Mouse (Mus musculus): ENCODE results near the gene Hpgds. TPM values are rescaled to one million over a fixed set of nuclear protein-coding genes. Genes with fewer than 3 reads are reported as not detected.

Hpgds gene
- total and polyA plus RNA-seq, 2 experiments from 2014 or later, result 2.8 to 3.7 TPM

GRCm38 (mm10) chr6:65137802-65138201, 6.9 kb downstream of the Hpgds start:
- no peak for ATAC-seq (ENCODE audit: low FRiP score)
- DNase-seq (ENCODE audit: low spot score), result peak; percentile 14
- Histone ChIP-seq H3K36me3 (ENCODE audit: insufficient read depth, low read length) (no peaks in the 10 kb centered on the region), H3K4me2 (ENCODE audit: low read depth, low read length, poor library complexity, severe bottlenecking) (no peak overlapping the region), H3K27ac (ENCODE audit: low read depth, low read length) (no peak overlapping the region), H3K4me3 (ENCODE audit: low read depth, low read length) (no peak overlapping the region), H3K9me3 (ENCODE audit: low read length) (no peaks in the 10 kb centered on the region), H3K4me1 (ENCODE audit: insufficient read depth, low read length) (no peaks in the 10 kb centered on the region), H3K9ac (replicated peaks; ENCODE audit: low read length, poor library complexity, severe bottlenecking) (no peak overlapping the region), H3K27me3 (ENCODE audit: insufficient read depth, low read length) (no peaks in the 10 kb centered on the region)
- WGBS, result 32% methylated on average over 2 of the region's 2 CpGs
- TF ChIP-seq CTCF (IDR thresholded peaks at IDR 0.05), result no peak

- no peaks in the 10 kb centered on the region for H3K27me3 ChIP-seq (ENCODE audit: insufficient read depth, low read length)
- ATAC-seq (ENCODE audit: low FRiP score) (no peak), DNase-seq (ENCODE audit: low spot score) (peak; percentile 44)
- no peak overlapping the region for H3K27ac ChIP-seq (ENCODE audit: low read depth, low read length)
- no peaks in the 10 kb centered on the region for H3K9me3 ChIP-seq (ENCODE audit: low read length)
- H3K9ac ChIP-seq (replicated peaks; ENCODE audit: low read length, poor library complexity, severe bottlenecking), result no peak overlapping the region
- H3K4me1 ChIP-seq (ENCODE audit: insufficient read depth, low read length), result no peaks in the 10 kb centered on the region
- no peak for TF ChIP-seq CTCF (IDR thresholded peaks at IDR 0.05)
- no peaks in the 10 kb centered on the region for H3K36me3 ChIP-seq (ENCODE audit: insufficient read depth, low read length)
- 25% methylated on average over 6 of the region's 6 CpGs for WGBS
- no peak overlapping the region for H3K4me2 ChIP-seq (ENCODE audit: low read depth, low read length, poor library complexity, severe bottlenecking)
- H3K4me3 ChIP-seq (ENCODE audit: low read depth, low read length), result no peak overlapping the region
These were observed 12.3 kb downstream of the Hpgds start for GRCm38 (mm10) chr6:65132376-65132775.

- Histone ChIP-seq H3K4me2 (ENCODE audit: low read depth, low read length, poor library complexity, severe bottlenecking) (no peak overlapping the region), H3K36me3 (ENCODE audit: insufficient read depth, low read length) (no peaks in the 10 kb centered on the region), H3K4me1 (ENCODE audit: insufficient read depth, low read length) (no peaks in the 10 kb centered on the region), H3K4me3 (ENCODE audit: low read depth, low read length) (no peak overlapping the region), H3K27ac (ENCODE audit: low read depth, low read length) (no peak overlapping the region), H3K9me3 (ENCODE audit: low read length) (no peaks in the 10 kb centered on the region), H3K27me3 (ENCODE audit: insufficient read depth, low read length) (no peaks in the 10 kb centered on the region), H3K9ac (replicated peaks; ENCODE audit: low read length, poor library complexity, severe bottlenecking) (no peak overlapping the region)
- peak; percentile 77 for DNase-seq (ENCODE audit: low spot score)
- peak; percentile 27; the same call in 1 of the 2 replicates for ATAC-seq (ENCODE audit: low FRiP score)
- TF ChIP-seq CTCF (IDR thresholded peaks at IDR 0.05), result peak; percentile 96
- 17% methylated on average over 2 of the region's 2 CpGs for WGBS
These were observed 18.5 kb downstream of the Hpgds start for GRCm38 (mm10) chr6:65126074-65126726.

GRCm38 (mm10) chr6:65117540-65117939, 27.2 kb downstream of the Hpgds start:
- ATAC-seq (ENCODE audit: low FRiP score) (no peak), DNase-seq (ENCODE audit: low spot score) (no peak)
- no peak overlapping the region for H3K27ac ChIP-seq (ENCODE audit: low read depth, low read length)
- WGBS, result 83% methylated on average over 1 of the region's 1 CpGs
- H3K27me3 ChIP-seq (ENCODE audit: insufficient read depth, low read length), result no peaks in the 10 kb centered on the region
- no peak overlapping the region for H3K9ac ChIP-seq (replicated peaks; ENCODE audit: low read length, poor library complexity, severe bottlenecking)
- no peak for TF ChIP-seq CTCF (IDR thresholded peaks at IDR 0.05)
- no peaks in the 10 kb centered on the region for H3K4me1 ChIP-seq (ENCODE audit: insufficient read depth, low read length)
- no peak overlapping the region for H3K4me3 ChIP-seq (ENCODE audit: low read depth, low read length)
- no peak overlapping the region for H3K4me2 ChIP-seq (ENCODE audit: low read depth, low read length, poor library complexity, severe bottlenecking)
- no peaks in the 10 kb centered on the region for H3K9me3 ChIP-seq (ENCODE audit: low read length)
- H3K36me3 ChIP-seq (ENCODE audit: insufficient read depth, low read length), result peaks cover 11% of the 10 kb centered on the region; the same call in 1 of the 2 replicates

GRCm38 (mm10) chr6:65114902-65115301, 29.8 kb downstream of the Hpgds start:
- H3K27me3 ChIP-seq (ENCODE audit: insufficient read depth, low read length), result no peaks in the 10 kb centered on the region
- H3K4me3 ChIP-seq (ENCODE audit: low read depth, low read length), result no peak overlapping the region
- TF ChIP-seq CTCF (IDR thresholded peaks at IDR 0.05), result no peak
- H3K4me1 ChIP-seq (ENCODE audit: insufficient read depth, low read length), result no peaks in the 10 kb centered on the region
- ATAC-seq (ENCODE audit: low FRiP score) (no peak), DNase-seq (ENCODE audit: low spot score) (no peak)
- H3K27ac ChIP-seq (ENCODE audit: low read depth, low read length), result no peak overlapping the region
- 93% methylated on average over 2 of the region's 2 CpGs for WGBS
- no peak overlapping the region for H3K9ac ChIP-seq (replicated peaks; ENCODE audit: low read length, poor library complexity, severe bottlenecking)
- no peaks in the 10 kb centered on the region for H3K9me3 ChIP-seq (ENCODE audit: low read length)
- no peak overlapping the region for H3K4me2 ChIP-seq (ENCODE audit: low read depth, low read length, poor library complexity, severe bottlenecking)
- H3K36me3 ChIP-seq (ENCODE audit: insufficient read depth, low read length), result peaks cover 15% of the 10 kb centered on the region; the same call in 1 of the 2 replicates

GRCm38 (mm10) chr6:65079139-65079538, 65.6 kb downstream of the Hpgds start:
- Histone ChIP-seq H3K4me1 (ENCODE audit: insufficient read depth, low read length) (no peaks in the 10 kb centered on the region), H3K27ac (ENCODE audit: low read depth, low read length) (no peak overlapping the region), H3K27me3 (ENCODE audit: insufficient read depth, low read length) (no peaks in the 10 kb centered on the region), H3K36me3 (ENCODE audit: insufficient read depth, low read length) (peaks cover 12% of the 10 kb centered on the region; the same call in 1 of the 2 replicates), H3K9ac (replicated peaks; ENCODE audit: low read length, poor library complexity, severe bottlenecking) (no peak overlapping the region), H3K4me2 (ENCODE audit: low read depth, low read length, poor library complexity, severe bottlenecking) (no peak overlapping the region), H3K4me3 (ENCODE audit: low read depth, low read length) (no peak overlapping the region), H3K9me3 (ENCODE audit: low read length) (no peaks in the 10 kb centered on the region)
- DNase-seq (ENCODE audit: low spot score) (peak; percentile 44), ATAC-seq (ENCODE audit: low FRiP score) (no peak)
- 87% methylated on average over 1 of the region's 1 CpGs for WGBS
- peak; percentile 74 for TF ChIP-seq CTCF (IDR thresholded peaks at IDR 0.05)
